Mouse (Mus musculus): ENCODE data around the gene Zfp143. TPM values are rescaled to one million over a fixed set of nuclear protein-coding genes. Genes with fewer than 3 reads are reported as not detected.
A peak's percentile ranks its signal among the peaks of the same experiment; 100 is the strongest.
"Not testable (repeated sequence)": the region's sequence is repeated elsewhere in the genome, so short reads cannot be mapped to it uniquely, and the experiment has no call there.

The Zfp143 gene
- total and polyA plus RNA-seq, 3 experiments = 13.9 to 15.7 TPM; not detected in 1

DNA sequence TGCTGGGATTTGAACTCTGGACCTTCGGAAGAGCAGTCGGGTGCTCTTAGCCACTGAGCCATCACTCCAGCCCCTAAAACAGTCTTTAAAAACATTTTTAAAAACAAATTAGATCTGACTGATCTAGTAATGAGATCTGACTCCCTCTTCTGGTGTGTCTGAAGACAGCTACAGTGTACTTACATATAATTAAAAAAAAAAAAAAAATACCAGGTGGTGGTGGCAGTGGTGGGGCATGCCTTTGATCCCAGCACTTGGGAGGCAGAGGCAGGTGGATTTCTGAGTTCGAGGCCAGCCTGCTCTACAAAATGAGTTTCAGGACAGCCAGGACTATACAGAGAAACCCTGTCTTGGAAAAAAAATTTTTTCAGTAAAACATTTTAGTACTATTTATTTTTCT, 47.5 kb downstream of the Zfp143 start:
- H3K9ac ChIP-seq (ENCODE audit: control insufficient read depth, low read depth, low read length, poor library complexity, severe bottlenecking) = peak overlapping the region; percentile 58; the same call in 1 of the 2 replicates
- TF ChIP-seq ZNF384 (IDR thresholded peaks at IDR 0.05; ENCODE audit: low read depth, low read length) (peak; percentile 79), TBP (IDR thresholded peaks at IDR 0.05; ENCODE audit: low read depth, low read length) (0 out of 2 replicates have a peak, but pooled peaks have one; percentile 63), MAZ (IDR thresholded peaks at IDR 0.05; ENCODE audit: low read depth, low read length) (0 out of 2 replicates have a peak, but pooled peaks have one; percentile 15)
- H3K27me3 ChIP-seq (ENCODE audit: control insufficient read depth in 1 of 2, insufficient read depth in 2 of 2, low read length in 2 of 2) = not testable (repeated sequence)

DNA sequence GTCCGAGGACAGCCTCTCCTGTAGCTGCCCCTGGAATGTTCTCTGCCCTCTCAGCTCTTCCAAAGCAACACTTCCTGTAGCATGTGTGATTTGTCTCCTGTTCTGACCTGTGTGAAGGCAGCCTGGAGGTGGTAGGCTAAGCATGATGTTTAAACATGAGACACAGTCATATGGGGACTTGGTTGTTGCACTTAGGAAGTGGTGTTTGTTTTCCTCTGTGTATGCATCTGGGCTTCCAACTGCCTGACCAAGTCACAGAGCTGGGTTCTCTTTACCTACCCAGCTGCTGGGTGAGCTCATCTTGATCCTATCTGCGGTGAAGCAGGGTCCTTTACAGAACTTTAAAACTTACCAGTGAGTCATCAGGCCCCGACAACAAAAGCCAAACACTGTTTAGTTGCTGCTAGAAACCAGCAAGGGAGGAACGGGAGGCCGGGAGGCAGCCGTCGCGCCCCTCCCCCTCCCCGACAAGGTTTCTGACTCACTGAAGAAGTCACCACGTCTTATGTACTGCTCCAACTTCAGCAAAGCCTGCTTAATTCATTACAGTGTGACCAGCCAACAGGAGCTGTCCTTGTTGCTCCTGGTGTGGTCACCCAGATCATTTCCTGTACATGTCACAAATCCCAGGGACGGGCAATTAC, 48.1 kb downstream of the Zfp143 start:
- Histone ChIP-seq H3K27ac (ENCODE audit: control insufficient read depth, low read depth, low read length) (peak overlapping the region; percentile 63), H3K79me2 (ENCODE audit: control insufficient read depth, insufficient read depth, low read length, poor library complexity) (no peaks in the 10 kb centered on the region), H3K4me1 (ENCODE audit: control insufficient read depth in 1 of 2, insufficient read depth in 2 of 2, low read length in 2 of 2) (peaks cover 6 to 21% of the 10 kb centered on the region in 2 experiments), H3K36me3 (ENCODE audit: control insufficient read depth in 1 of 2, insufficient read depth in 2 of 2, low read length in 2 of 2) (peaks cover 0 to 7% of the 10 kb centered on the region in 2 experiments; a peak in 2 of 4 replicates), H3K9ac (ENCODE audit: control insufficient read depth, low read depth, low read length, poor library complexity, severe bottlenecking) (peak overlapping the region; percentile 58), H3K27me3 (ENCODE audit: control insufficient read depth in 1 of 2, insufficient read depth in 2 of 2, low read length in 2 of 2) (no peaks in the 10 kb centered on the region), H3K9me3 (replicated peaks; ENCODE audit: insufficient read depth, low read length) (no peaks in the 10 kb centered on the region), H3K4me3 (ENCODE audit: control insufficient read depth in 1 of 2, insufficient read depth in 1 of 2, low read depth in 2 of 2, low read length in 2 of 2) (peak overlapping the region; percentile 60 to 75)
- peak; percentile 90 for DNase-seq (ENCODE audit: low read depth, low spot score)
- TF ChIP-seq ZMIZ1 (IDR thresholded peaks at IDR 0.05; ENCODE audit: low read depth, low read length) (no peak), USF2 (IDR thresholded peaks at IDR 0.05; ENCODE audit: borderline replicate concordance in 1 of 2, insufficient read depth in 1 of 2, low read depth in 1 of 2, low read length in 2 of 2) (no peak), MYC (IDR thresholded peaks at IDR 0.05; ENCODE audit: low read depth, low read length) (no peak), USF1 (IDR thresholded peaks at IDR 0.05; ENCODE audit: low read depth, low read length) (no peak), ZC3H11A (IDR thresholded peaks at IDR 0.05; ENCODE audit: low read depth, low read length) (no peak), GABPA (IDR thresholded peaks at IDR 0.05; ENCODE audit: low read depth, low read length) (no peak), KAT2A (conservative IDR thresholded peaks at IDR 0.05; ENCODE audit: low read depth, low read length) (no peak), ELF1 (IDR thresholded peaks at IDR 0.05; ENCODE audit: low read depth, low read length) (no peak), NRF1 (IDR thresholded peaks at IDR 0.05; ENCODE audit: insufficient read depth, low read depth, low read length, poor library complexity, severe bottlenecking) (no peak), ETS1 (IDR thresholded peaks at IDR 0.05; ENCODE audit: low read depth, low read length) (peak; percentile 95), RCOR1 (IDR thresholded peaks at IDR 0.05; ENCODE audit: low read depth, low read length) (0 out of 2 replicates have a peak, but pooled peaks have one; percentile 10), POLR2AphosphoS5 (IDR thresholded peaks at IDR 0.05; ENCODE audit: borderline replicate concordance, low read depth, low read length) (no peak), POLR2AphosphoS2 (IDR thresholded peaks at IDR 0.05; ENCODE audit: low read length) (no peak), JUND (IDR thresholded peaks at IDR 0.05; ENCODE audit: low read depth, low read length) (peak; percentile 48; the same call in 1 of the 2 replicates), E2F4 (IDR thresholded peaks at IDR 0.05; ENCODE audit: borderline replicate concordance, low read depth, low read length) (no peak), TAL1 (IDR thresholded peaks at IDR 0.05; ENCODE audit: low read length) (no peak), CHD2 (IDR thresholded peaks at IDR 0.05; ENCODE audit: low read length) (no peak), ZNF384 (IDR thresholded peaks at IDR 0.05; ENCODE audit: low read depth, low read length) (no peak), SIN3A (IDR thresholded peaks at IDR 0.05; ENCODE audit: low read length) (peak; percentile 77), EP300 (IDR thresholded peaks at IDR 0.05; ENCODE audit: low read depth in 1 of 2, low read length in 2 of 2) (peak in 1 of 2 experiments; percentile 42; a peak in 1 of 4 replicates), CHD1 (IDR thresholded peaks at IDR 0.05; ENCODE audit: low read depth, low read length) (0 out of 2 replicates have a peak, but pooled peaks have one; percentile 45), CTCF (IDR thresholded peaks at IDR 0.05 in 2 of 3, conservative IDR thresholded peaks at IDR 0.05 in 1 of 3; ENCODE audit: control insufficient read depth in 1 of 3, insufficient read depth in 1 of 3, low read depth in 2 of 3, low read length in 3 of 3, poor library complexity in 1 of 3, severe bottlenecking in 1 of 3) (no peak), MYB (IDR thresholded peaks at IDR 0.05; ENCODE audit: low read depth, low read length) (no peak), RAD21 (IDR thresholded peaks at IDR 0.05; ENCODE audit: low read depth, low read length) (no peak), HCFC1 (IDR thresholded peaks at IDR 0.05; ENCODE audit: low read depth, low read length) (no peak), MXI1 (IDR thresholded peaks at IDR 0.05; ENCODE audit: low read depth, low read length) (peak; percentile 74), ZKSCAN1 (IDR thresholded peaks at IDR 0.05; ENCODE audit: low read depth, low read length) (no peak), MEF2A (IDR thresholded peaks at IDR 0.05; ENCODE audit: extremely low read depth, insufficient replicate concordance, low read depth, low read length, poor library complexity, severe bottlenecking) (no peak)

More for the DNA sequence above, 47.5 kb downstream of the Zfp143 start:
- not testable (repeated sequence) for H3K36me3 ChIP-seq (ENCODE audit: control insufficient read depth in 1 of 2, insufficient read depth in 2 of 2, low read length in 2 of 2); H3K9me3 ChIP-seq (replicated peaks; ENCODE audit: insufficient read depth, low read length); H3K79me2 ChIP-seq (ENCODE audit: control insufficient read depth, insufficient read depth, low read length, poor library complexity)
- Histone ChIP-seq H3K4me1 (ENCODE audit: control insufficient read depth in 1 of 2, insufficient read depth in 2 of 2, low read length in 2 of 2) (peaks cover 6 to 21% of the 10 kb centered on the region in 2 experiments), H3K4me3 (ENCODE audit: control insufficient read depth in 1 of 2, insufficient read depth in 1 of 2, low read depth in 2 of 2, low read length in 2 of 2) (peak overlapping the region; percentile 60 to 75), H3K27ac (ENCODE audit: control insufficient read depth, low read depth, low read length) (peak overlapping the region; percentile 63; the same call in 1 of the 2 replicates)
- peak; percentile 25 for DNase-seq (ENCODE audit: low read depth, low spot score)
